Mouse (Mus musculus) ZHBTc4 (cell line): ENCODE results near the gene Amer2.
A peak's percentile ranks its signal among the peaks of the same experiment; 100 is the strongest.

ENCODE experiments used
- DNase-seq: peaks from one replicate; pipeline ENCODE4 v3.0.0-alpha.2; 2011; ENCODE audit warnings: low read depth, low spot score

Gene Amer2

DNA sequence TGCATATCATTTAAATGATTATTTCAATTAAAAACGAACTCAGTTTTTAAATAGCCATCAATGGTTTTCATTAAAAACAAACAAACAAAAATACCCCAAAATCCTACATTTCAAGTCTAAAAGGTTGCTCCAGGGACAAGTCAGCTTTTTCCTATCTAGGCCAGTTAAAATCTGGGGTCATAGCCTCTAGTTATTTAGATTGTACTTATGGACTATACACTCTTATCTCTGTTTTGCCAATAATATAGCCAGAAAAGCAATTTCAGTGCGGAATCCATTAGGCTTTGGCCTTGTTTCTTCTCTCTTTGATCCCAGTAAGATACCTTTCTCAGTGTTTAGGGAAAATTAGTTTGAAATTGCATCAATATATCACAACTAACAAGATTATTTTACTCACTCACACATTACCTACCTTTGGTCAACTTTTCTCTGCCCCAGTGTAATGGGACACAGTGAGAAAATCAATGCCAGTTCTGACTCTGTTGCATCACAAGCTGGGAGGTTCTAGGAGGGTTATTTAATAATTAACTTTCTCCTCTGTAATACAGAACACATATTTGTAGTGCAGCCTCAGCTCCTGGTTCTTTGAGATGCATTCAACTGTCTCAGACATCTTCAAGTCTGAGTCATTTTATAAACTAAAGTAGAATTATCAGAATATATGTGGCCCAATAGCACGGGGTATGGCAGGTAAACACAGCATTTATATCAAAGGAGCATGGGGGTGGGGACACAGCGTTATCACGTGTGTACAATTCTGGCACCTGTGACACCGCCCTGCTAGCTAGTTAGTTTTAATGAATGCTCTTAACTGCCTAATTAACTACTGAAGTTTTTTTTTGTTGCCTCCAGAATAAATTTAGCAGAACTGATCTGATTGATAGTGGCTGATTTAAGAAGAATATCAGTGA lies 13.8 kb downstream of the Amer2 start:
- no peak for DNase-seq

DNA sequence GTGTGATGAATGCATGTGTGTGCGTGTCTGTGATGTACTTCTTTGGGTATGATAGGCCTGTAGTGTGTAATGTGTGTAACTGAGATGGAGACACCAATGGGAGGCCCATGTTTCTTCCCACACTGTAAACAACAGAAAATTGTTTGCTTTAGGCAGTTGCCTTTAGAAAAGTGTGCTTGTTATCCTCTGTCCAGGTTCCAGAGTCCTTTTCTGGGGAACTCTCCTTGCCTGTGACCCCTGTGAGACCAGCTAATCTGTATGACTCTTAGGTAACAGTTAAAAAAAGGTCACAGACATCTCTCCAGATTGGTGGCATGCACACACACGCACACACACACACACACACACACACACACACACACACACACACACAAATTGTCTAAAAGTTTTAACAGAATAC lies 15.3 kb downstream of the Amer2 start:
- no peak for DNase-seq

DNA sequence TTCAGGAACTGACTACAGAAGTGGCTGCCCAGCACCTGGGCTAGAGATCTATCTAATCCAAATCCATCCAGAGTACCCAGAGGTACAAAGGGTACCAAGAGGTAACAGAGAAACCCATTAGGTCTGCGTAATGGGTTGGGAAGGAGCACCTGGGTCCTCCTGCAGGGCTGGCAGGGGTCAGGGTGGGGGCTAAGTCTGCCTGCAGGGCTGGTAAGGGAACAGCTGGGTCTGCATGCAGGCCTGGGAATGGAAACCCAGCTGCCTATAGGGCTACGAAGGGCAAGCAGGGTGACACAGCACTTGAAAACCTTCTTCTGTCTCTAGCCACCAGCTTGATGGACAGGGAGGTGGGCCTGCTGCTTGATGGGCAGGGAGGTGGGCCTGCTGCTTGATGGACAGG lies 19.1 kb downstream of the Amer2 start:
- DNase-seq: no peak

DNA sequence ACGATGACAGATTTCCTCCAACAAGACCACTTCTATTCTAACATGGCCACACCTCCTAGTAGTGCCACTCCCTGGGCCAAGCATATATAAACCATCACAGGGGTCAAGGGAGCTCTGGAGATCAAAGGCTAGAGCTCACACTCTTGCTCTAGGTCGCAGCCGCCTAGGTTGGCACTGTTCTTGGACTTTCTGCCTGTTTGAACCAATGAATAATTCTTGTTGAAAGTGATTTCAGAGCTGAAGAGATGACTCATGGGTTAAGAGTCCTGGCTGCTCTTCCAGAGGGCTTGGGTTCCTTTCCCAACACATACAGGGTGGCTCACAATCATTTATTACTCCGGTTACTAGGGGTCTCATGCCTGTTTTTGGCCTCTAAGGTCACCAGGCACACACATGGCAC lies 24.3 kb downstream of the Amer2 start:
- DNase-seq: no peak

DNA sequence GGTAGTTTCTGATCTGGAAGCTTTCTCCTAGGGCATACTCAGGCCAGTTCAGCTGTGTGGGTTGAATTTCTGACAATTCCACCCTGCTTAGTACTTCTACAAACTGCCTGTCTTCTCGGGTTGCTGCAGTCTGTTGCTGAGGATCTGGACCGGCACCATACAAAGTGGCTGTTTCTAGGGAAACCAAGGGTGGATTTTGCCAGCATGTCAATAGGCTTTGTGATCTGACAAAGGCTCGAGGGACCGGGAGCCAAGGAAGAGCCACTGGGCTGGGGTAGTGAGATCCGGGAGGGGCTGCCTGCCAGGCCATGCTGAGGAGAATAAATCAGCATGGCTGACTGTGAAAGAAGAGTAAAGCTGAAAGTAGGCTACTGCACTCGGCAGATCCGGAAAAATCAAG lies 25.8 kb downstream of the Amer2 start:
- DNase-seq: peak; percentile 10

DNA sequence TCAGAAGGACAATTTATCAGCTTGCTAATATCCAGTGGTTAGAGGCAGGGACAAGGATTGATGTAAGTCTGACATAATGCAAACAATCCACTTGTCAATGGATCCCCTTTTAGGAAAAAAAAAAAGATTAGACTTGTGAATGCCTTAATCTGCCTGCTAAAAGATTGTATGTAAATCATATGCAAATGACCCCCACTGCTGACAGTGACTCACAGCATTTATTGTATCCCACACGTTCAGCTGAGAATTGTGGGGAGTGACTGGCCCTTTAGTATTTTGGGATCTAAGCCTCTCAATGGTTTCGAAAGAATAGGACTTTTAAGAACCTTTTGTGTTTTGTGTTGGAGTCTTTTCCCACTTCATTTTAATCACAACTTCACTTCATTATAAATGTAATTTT lies 30.2 kb downstream of the Amer2 start:
- no peak for DNase-seq

DNA sequence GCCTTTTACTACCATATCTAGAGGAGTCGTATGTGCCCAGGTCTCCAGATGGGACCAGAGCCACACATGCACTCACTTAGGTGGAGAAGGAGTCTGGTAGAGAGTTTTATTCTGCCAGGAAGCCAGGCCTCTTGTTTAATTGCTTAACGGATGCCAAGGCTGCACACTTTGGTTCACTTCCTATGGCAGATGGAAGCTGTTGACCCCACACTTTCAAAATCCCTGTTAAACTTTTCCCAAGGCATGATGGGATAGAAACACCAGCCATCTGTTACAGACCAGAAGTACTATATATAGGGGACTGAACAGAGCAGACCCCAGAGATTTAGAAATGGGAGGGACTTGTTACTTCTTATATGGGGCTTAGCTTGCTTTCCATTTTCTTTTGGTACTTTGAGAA lies 32.8 kb downstream of the Amer2 start:
- DNase-seq: no peak

DNA sequence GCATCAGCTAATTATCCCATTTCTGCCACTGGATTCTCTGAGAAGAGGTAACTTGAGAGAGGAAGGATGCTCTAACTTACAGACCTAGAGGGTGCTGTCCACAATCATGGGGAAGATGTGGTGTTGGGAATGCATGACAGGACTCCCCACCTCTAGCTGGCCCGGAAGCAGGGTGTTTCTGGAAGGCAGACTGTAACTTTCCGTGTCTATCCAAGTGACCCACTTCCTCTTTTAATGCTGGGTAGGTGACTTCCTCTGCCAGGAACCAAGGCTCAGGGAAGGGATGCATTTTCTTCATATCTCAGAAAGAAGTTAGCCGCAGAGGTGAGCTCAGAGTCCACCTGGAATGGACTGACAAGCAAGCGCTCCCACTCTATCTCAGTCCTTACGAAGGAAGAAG lies 33.5 kb downstream of the Amer2 start:
- DNase-seq: no peak

DNA sequence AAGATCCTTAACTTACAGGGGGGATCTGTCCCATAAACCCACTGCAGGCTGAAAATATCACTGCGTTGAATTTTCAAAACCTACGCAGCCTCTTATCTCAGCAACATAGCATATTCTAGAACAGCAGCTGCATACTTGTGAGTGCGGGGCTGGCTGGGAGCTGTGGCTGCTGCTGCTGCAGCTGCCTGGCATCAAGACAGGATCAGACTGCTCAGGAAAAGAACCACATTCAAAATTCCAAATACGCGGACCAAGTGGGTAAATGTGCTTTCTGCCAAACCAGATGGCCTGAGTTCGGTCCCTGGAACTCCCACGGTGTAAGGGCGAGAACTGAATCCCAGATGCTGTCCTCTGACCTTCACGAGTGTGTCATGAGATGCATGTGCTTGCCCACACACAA lies 34.3 kb downstream of the Amer2 start:
- no peak for DNase-seq

DNA sequence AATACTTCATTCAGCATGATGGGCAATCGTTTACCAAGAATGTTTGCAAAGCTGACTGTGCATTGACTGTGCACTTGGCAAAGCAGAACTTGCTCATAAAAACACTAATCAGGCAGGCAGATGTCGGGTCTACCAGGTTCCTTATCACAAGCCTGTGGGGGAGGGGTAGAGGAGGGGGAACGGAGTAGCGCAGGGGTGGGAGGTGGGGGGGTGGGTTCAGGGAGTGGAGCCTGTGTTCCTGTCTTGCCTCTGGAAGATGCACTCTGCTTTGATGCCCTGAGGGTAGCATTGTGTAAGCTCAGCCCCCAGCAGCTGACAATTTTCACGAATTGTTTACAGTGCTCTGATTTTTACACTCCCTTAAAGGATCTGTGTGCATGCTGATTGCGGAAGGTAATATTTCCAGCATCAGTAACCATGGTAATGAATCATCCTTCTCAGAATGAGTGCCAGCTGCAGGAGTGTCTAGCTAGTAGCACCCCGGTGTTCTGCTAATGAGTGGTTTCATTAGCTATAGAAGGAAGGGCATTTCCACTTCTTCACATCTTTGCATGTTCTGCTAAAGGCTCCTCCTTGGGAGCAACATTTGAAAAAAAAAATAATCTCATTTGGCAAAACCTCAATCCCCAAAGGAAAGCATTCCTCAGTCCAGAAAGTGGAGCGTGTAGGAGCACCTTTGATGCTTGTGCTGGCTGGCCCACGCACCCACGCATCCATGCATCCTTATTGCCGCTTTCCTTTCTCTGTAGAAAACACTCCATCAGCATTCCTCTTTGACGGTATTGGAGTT lies 36.8 kb downstream of the Amer2 start:
- DNase-seq: peak; percentile 1

DNA sequence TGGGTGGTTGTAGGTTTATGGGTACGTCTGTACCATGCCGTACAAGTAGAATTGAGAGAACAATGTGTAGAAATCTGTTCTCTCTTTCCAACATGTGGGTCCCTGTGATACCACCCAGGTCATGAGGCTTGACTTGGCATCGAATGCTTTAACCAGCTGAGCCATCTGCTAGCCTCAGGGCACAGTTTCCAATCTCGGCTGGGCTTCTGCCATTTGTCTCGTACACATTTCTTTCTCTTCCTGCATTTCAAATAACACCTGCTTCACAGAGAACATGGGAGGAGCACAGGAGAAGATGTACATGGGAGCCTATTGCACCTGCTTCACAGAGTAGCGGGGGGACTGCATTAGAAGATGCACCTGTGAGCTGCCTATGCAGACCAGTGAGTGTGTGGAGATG lies 38.2 kb downstream of the Amer2 start:
- DNase-seq: no peak

DNA sequence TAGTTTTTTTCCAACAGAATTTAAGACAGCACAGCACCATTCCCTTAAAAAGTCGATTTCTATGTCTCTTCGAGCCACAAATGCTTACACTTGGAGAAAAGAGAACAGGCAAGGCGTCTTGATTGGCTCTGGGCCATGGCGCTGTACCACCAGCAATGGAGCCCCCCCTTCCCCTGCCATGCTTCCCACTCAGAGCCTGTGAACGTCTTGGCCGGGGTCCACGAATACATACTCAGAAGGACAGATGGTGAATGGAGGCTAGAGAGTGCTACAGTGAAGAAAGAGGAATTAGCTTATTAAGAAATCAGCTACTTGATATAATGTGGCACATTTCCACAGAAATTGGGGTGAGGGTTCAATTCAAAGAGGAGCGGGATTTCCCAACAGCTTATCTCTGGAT lies 41.6 kb downstream of the Amer2 start:
- no peak for DNase-seq

DNA sequence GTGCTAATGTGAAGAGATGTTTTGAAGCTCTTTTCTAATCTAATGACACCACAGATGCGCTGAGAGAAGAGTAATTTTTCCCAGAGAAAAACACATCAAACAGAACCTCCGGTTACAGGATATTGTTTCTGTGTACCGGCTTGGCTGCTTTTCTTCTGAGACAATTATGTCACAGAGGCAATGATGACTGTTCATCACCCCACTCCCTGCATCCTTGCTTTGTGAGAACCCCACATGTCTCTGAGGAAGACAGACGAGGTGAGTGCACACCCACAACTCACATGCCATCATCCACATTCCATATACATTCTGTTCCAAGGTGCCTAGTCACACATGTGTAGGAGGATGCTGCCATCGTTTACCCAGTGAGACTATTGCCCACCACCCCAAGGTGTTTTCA lies 44.9 kb downstream of the Amer2 start:
- no peak for DNase-seq

DNA sequence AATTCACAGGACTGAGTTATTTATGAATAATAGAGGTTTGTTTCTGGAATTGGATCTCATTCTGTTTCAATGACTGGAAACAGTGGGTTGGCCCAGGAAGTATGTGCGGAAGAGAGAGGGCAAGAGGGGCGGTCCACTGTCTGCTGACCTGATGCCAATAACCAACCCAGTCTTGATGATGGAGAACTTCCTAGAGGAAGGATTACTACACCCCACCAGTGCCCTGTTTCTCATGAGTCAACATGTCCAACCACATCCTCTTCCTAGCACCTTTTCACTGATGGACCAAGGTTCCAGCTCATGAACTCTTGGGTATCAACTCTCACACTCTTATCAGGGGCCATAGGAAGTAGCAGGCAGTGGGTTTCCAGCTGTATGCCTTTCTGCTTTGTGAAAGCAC lies 49.9 kb downstream of the Amer2 start:
- DNase-seq: no peak

DNA sequence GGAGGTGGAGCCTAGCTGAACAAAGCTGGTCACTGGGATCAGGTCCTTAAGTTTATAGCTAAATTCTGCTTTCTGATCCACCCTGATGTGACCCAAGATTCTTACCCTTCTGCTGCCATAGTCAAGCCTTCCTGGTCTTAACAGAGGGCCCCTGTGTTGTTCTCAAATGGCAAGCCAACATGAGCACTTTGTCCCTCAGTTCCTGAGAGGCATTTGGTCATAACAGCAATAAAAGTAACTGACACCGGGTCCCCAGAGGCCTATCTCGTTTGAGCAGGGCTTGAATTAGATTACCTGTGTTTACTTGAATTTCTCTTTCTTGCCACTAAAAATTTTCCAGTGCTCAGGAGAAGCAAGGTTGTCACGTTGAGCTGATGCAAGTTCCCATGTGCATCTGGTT lies 51.1 kb downstream of the Amer2 start:
- DNase-seq: no peak

DNA sequence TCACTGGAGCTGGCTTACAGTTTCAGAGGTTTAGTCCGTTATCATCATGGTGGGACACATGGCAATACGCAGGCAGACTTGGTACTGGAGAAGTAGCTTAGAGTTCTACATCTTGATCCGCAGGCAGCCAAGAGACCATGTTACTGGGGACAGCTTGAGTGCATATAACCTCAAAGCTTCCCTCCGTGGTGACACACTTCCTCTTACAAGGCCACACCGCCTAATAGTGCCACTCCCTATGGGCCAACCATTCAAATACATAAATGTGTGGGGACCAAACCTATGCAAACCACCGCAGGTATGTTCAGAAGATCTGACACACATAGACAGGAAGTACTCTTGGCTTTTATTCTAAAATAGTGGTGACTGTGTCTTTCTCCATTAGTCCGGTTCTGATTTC lies 52.5 kb downstream of the Amer2 start:
- no peak for DNase-seq

DNA sequence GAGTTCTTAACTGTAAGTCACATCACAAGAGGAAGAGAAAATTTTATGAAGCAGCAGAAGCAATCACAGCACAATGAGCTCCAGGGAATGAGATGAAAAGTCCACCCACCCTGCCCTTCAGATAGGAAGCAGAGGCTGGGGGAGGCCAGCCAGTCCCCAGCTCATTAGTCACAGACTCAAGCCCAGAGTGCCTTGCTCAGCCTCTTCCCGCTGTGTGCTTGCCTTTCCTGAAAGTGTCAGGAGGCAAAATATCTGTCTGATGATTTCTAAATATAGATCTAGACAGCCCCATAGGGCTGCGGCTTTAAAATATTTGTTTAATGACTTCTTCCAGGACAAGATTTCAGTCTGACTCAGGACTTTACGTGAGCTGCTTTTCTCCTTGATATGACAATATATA lies 54.8 kb downstream of the Amer2 start:
- no peak for DNase-seq

DNA sequence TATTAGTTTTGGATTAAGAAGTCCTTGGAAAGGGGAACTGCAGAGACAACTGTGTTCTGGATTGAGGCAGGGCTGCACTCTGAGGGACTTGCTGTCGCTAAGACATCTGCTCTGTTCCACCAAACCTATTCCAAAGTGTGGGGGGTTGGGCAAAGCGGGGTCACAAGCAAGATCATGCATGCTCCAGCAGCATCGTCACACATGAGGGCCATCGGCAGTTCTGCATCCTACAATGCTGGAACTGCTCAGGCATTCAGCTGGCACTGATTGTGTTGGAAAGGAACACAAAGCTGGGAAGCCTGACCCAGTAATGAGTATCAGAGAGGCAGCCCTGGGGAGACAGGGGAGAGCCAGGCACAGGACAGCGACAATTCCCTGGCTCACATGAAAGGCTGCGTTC lies 56.5 kb downstream of the Amer2 start:
- DNase-seq: no peak

DNA sequence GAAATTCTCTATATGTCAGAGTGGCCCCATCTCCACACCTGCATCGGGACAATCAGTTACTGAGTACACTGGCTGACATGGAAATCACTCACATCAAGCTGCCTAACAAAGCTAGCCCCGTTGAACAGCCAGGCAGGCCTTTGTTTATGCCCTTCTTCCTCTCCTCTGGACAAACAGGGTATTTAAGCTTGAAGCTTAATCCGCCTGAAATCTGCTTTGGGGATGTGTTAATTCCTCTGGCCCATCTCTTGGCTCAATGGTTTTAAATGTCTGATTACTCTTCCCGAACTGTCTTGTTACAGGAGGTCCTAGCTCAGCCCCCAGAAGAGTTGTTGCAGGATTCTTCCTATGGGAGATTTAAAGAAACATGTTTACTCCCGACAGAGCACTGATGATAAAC lies 58.5 kb downstream of the Amer2 start:
- DNase-seq: no peak

DNA sequence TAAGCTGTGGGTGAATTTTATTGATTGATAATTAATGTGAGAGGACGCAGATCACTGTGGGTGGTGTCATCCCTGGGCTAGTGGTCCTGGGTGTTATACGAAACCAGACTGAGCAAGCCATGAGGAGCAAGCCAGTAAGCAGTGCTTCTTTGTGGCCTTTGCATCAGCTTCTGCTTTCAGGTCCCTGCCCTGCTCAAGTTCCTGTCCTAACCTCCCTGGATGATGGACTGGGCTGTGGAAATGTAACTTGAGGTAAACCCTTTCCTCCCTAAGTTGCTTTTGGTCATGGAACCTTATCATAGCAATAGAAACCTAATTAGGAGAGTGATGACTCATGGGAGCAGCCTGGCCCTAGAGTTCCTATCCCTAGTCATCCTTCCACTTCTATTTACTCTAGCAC lies 59.1 kb downstream of the Amer2 start:
- no peak for DNase-seq

DNA sequence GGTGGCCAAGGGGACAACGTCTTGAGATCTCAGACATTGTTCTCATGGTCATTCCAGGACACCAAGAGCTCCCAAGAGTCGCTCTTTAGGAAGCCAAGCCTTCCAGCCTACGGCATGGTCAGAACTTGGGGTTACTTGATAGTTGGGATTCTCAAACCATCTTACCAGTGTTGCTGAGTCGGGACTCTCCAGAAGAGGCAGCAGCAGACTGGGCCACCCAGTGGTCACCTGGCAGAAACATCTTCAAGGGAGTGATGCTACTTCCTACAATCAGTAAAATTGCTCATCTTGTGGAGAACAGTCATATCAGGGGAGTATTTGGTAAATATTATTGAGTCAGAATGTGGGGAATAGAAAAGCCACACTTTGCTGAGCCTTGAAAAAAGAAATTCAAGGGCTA lies 62.5 kb downstream of the Amer2 start:
- DNase-seq: no peak

DNA sequence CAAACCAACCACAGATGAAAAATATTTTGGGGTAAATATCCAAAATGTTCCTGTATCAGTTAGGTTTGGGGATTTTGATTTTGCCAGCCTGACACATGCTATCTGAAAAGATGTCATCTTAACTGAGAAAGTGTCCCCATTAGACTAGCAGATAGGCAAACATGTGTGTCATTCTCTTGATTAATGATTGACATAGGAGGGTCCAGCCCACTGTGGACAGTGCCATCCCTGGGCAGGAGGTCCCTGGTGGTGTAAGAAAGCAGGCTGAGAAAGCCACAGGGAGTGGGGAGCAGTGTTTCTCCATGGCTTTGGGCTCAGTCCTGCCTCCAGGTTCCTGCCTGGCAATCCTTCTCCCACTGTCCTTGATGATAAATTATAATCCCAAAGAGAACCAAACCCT lies 63.3 kb downstream of the Amer2 start:
- no peak for DNase-seq
